Mouse (Mus musculus) left cerebral cortex, postnatal 4 days (tissue): Measurements from ENCODE around the gene Gm9125. TPM values are rescaled to one million over a fixed set of nuclear protein-coding genes. Genes with fewer than 3 reads are reported as not detected.
"Not testable (repeated sequence)": the region's sequence is repeated elsewhere in the genome, so short reads cannot be mapped to it uniquely, and the experiment has no call there.

ENCODE experiments used
- DNase-seq: peaks from one replicate; pipeline ENCODE4 v3.0.0-alpha.2; 2022
- intact Hi-C: fragments of 180-260 bp; cut with DNase I; formaldehyde crosslinking; loops from one replicate; pipeline ENCODE4 v1.15.1; 2025
- total RNA-seq, 2 experiments: library from RNA; stranded (reverse); gene quantifications; 2 replicates each; pipeline ENCODE4 v1.2.3; 2021

Gm9125 gene
- total RNA-seq, result not detected

GRCm38 (mm10) chr3:94054785-94055184, at the start of gene Gm9125:
Gene Gm9125, minus strand, starts transcription at chr3:94054885.
- DNase-seq, intact Hi-C loops: not testable (repeated sequence)

GRCm38 (mm10) chr3:94072544-94072943, 17.9 kb upstream of the Gm9125 start, which contains the start of gene Gm10697:
Gene Gm10697, minus strand, starts transcription at chr3:94072644.
- intact Hi-C loops, DNase-seq: not testable (repeated sequence)

- DNase-seq, intact Hi-C loops: not testable (repeated sequence)
Observed at GRCm38 (mm10) chr3:94049566-94050121, 5.0 kb downstream of the Gm9125 start.

GRCm38 (mm10) chr3:94038241-94038640, 16.4 kb downstream of the Gm9125 start:
- DNase-seq, intact Hi-C loops: not testable (repeated sequence)

- DNase-seq, result not testable (repeated sequence)
Observed at GRCm38 (mm10) chr3:94034400-94034799, 20.3 kb downstream of the Gm9125 start.

More at GRCm38 (mm10) chr3:94034400-94034799, 20.3 kb downstream of the Gm9125 start:
- intact Hi-C loops, result not testable (repeated sequence)

Other genes starting within 250 kb of the Gm9125 start
- gene Tdpoz3, start 228.9 kb downstream of the Gm9125 start, total RNA-seq, result not detected
- not detected for gene Gm9117, start 111.3 kb downstream of the Gm9125 start, total RNA-seq
- gene Tdpoz5, start 93.6 kb downstream of the Gm9125 start, total RNA-seq, result not detected
- not detected for gene Gm10697, start 17.8 kb upstream of the Gm9125 start, total RNA-seq
- gene Gm10696, start 123.3 kb upstream of the Gm9125 start, total RNA-seq, result not detected
- gene Gm5286, start 141.8 kb upstream of the Gm9125 start, total RNA-seq, result not detected
- gene Gm4778, start 209.2 kb upstream of the Gm9125 start, total RNA-seq, result not detected